Mouse (Mus musculus) stomach, postnatal 0 days (tissue): ENCODE results near the gene Atad2b.

ENCODE experiments used
- CTCF ChIP-seq: IDR thresholded peaks from 2 replicates; pipeline ENCODE4 v1.5.1; 2016; ENCODE audit warnings: antibody characterized with exemption, low read depth, mild to moderate bottlenecking, moderate library complexity
- EP300 ChIP-seq: optimal IDR thresholded peaks from 2 replicates; pipeline ENCODE3; 2016; ENCODE audit warnings: antibody characterized with exemption

GRCm38 (mm10) chr12:4872273-4872672 is 44.9 kb upstream of the Atad2b start:
- TF ChIP-seq EP300, result no peak
- peak; percentile 17; the same call in 1 of the 2 replicates for TF ChIP-seq CTCF
